Mouse (Mus musculus): ENCODE results near the gene Samd4b. TPM values are rescaled to one million over a fixed set of nuclear protein-coding genes. Genes with fewer than 3 reads are reported as not detected.

The Samd4b gene
- polyA plus RNA-seq, 1 experiment from 2014 or later: 36.0 TPM

GRCm38 (mm10) chr7:28444344-28444974 is 153.5 kb downstream of the Samd4b start:
- Histone ChIP-seq H3K9me3 (no peaks in the 10 kb centered on the region), H3K27me3 (replicated peaks; ENCODE audit: low read depth, poor library complexity, severe bottlenecking) (peaks cover 25% of the 10 kb centered on the region), H3K4me3 (no peak overlapping the region), H3K4me1 (peaks cover 8% of the 10 kb centered on the region), H3K27ac (replicated peaks) (no peak overlapping the region), H3K36me3 (replicated peaks) (no peaks in the 10 kb centered on the region)
- no peak for DNase-seq (ENCODE audit: low spot score)
- WGBS: 85% methylated on average over 13 of the region's 13 CpGs

GRCm38 (mm10) chr7:28442688-28443087 is 155.3 kb downstream of the Samd4b start:
- Histone ChIP-seq H3K36me3 (replicated peaks) (no peaks in the 10 kb centered on the region), H3K9me3 (no peaks in the 10 kb centered on the region), H3K4me1 (peaks cover 8% of the 10 kb centered on the region), H3K27me3 (replicated peaks; ENCODE audit: low read depth, poor library complexity, severe bottlenecking) (peaks cover 25% of the 10 kb centered on the region), H3K4me3 (no peak overlapping the region), H3K27ac (replicated peaks) (no peak overlapping the region)
- DNase-seq (ENCODE audit: low spot score): no peak
- 55% methylated on average over 4 of the region's 4 CpGs for WGBS

- Histone ChIP-seq H3K4me1 (peaks cover 6% of the 10 kb centered on the region; the same call in 1 of the 2 replicates), H3K9me3 (no peaks in the 10 kb centered on the region), H3K36me3 (replicated peaks) (no peaks in the 10 kb centered on the region), H3K27me3 (replicated peaks; ENCODE audit: low read depth, poor library complexity, severe bottlenecking) (peaks cover 17% of the 10 kb centered on the region), H3K4me3 (no peak overlapping the region), H3K27ac (replicated peaks) (no peak overlapping the region)
- DNase-seq (ENCODE audit: low spot score): no peak
- 87% methylated on average over 14 of the region's 14 CpGs for WGBS
Observed at GRCm38 (mm10) chr7:28441776-28442485, 156.0 kb downstream of the Samd4b start.

GRCm38 (mm10) chr7:28440739-28441138 is 157.2 kb downstream of the Samd4b start:
- H3K27ac ChIP-seq (replicated peaks): no peak overlapping the region
- H3K27me3 ChIP-seq (replicated peaks; ENCODE audit: low read depth, poor library complexity, severe bottlenecking): peaks cover 10% of the 10 kb centered on the region
- no peak for DNase-seq (ENCODE audit: low spot score)
- peaks cover 8% of the 10 kb centered on the region; the same call in 1 of the 2 replicates for H3K4me1 ChIP-seq
- no peak overlapping the region for H3K4me3 ChIP-seq
- H3K9me3 ChIP-seq: no peaks in the 10 kb centered on the region
- 52% methylated on average over 2 of the region's 2 CpGs for WGBS
- H3K36me3 ChIP-seq (replicated peaks): no peaks in the 10 kb centered on the region

GRCm38 (mm10) chr7:28438771-28439170 is 159.2 kb downstream of the Samd4b start:
- peaks cover 25% of the 10 kb centered on the region for H3K4me1 ChIP-seq
- 89% methylated on average over 2 of the region's 2 CpGs for WGBS
- H3K36me3 ChIP-seq (replicated peaks): no peaks in the 10 kb centered on the region
- H3K27me3 ChIP-seq (replicated peaks; ENCODE audit: low read depth, poor library complexity, severe bottlenecking): no peaks in the 10 kb centered on the region
- no peak overlapping the region for H3K4me3 ChIP-seq
- H3K9me3 ChIP-seq: no peaks in the 10 kb centered on the region
- no peak for DNase-seq (ENCODE audit: low spot score)
- no peak overlapping the region for H3K27ac ChIP-seq (replicated peaks)

- Histone ChIP-seq H3K27me3 (replicated peaks; ENCODE audit: low read depth, poor library complexity, severe bottlenecking) (no peaks in the 10 kb centered on the region), H3K27ac (replicated peaks) (no peak overlapping the region), H3K9me3 (no peaks in the 10 kb centered on the region), H3K4me1 (peaks cover 33% of the 10 kb centered on the region), H3K36me3 (replicated peaks) (peaks cover 8% of the 10 kb centered on the region), H3K4me3 (no peak overlapping the region)
- DNase-seq (ENCODE audit: low spot score): no peak
Observed at GRCm38 (mm10) chr7:28437964-28438363, 160.0 kb downstream of the Samd4b start.

- Histone ChIP-seq H3K27me3 (replicated peaks; ENCODE audit: low read depth, poor library complexity, severe bottlenecking) (no peaks in the 10 kb centered on the region), H3K4me3 (peak within 1 kb of the TSS; percentile 93), H3K27ac (replicated peaks) (peak within 1 kb of the TSS; percentile 90), H3K4me1 (peaks cover 35% of the 10 kb centered on the region), H3K9me3 (no peaks in the 10 kb centered on the region), H3K36me3 (replicated peaks) (peaks cover 17% of the 10 kb centered on the region)
- DNase-seq (ENCODE audit: low spot score): peak; percentile 81
- WGBS: 3% methylated on average over 16 of the region's 16 CpGs
Observed at GRCm38 (mm10) chr7:28436932-28437570, 160.9 kb downstream of the Samd4b start, which contains the start of gene Gmfg. Gene Gmfg (plus strand): TSS chr7:28437447.

- H3K4me3 ChIP-seq: peak overlapping the region; percentile 93
- under 1% methylated on average over 62 of the region's 64 CpGs for WGBS
Observed at GRCm38 (mm10) chr7:28436271-28436904, 161.6 kb downstream of the Samd4b start.

GRCm38 (mm10) chr7:28435660-28436259 is 162.2 kb downstream of the Samd4b start:
- no peak for DNase-seq (ENCODE audit: low spot score)
- Histone ChIP-seq H3K4me3 (peak overlapping the region; percentile 93), H3K36me3 (replicated peaks) (peaks cover 30% of the 10 kb centered on the region), H3K27ac (replicated peaks) (peak overlapping the region; percentile 90), H3K4me1 (peaks cover 35% of the 10 kb centered on the region), H3K27me3 (replicated peaks; ENCODE audit: low read depth, poor library complexity, severe bottlenecking) (no peaks in the 10 kb centered on the region), H3K9me3 (no peaks in the 10 kb centered on the region)
- WGBS: 8% methylated on average over 66 of the region's 70 CpGs

More at GRCm38 (mm10) chr7:28436271-28436904, 161.6 kb downstream of the Samd4b start:
- Histone ChIP-seq H3K4me1 (peaks cover 35% of the 10 kb centered on the region), H3K36me3 (replicated peaks) (peaks cover 23% of the 10 kb centered on the region), H3K27me3 (replicated peaks; ENCODE audit: low read depth, poor library complexity, severe bottlenecking) (no peaks in the 10 kb centered on the region), H3K27ac (replicated peaks) (peak overlapping the region; percentile 90), H3K9me3 (no peaks in the 10 kb centered on the region)
- DNase-seq (ENCODE audit: low spot score): peak; percentile 100

GRCm38 (mm10) chr7:28432252-28432651 is 165.7 kb downstream of the Samd4b start:
- Histone ChIP-seq H3K9me3 (no peaks in the 10 kb centered on the region), H3K4me3 (no peak overlapping the region), H3K36me3 (replicated peaks) (peaks cover 48% of the 10 kb centered on the region), H3K4me1 (peaks cover 32% of the 10 kb centered on the region), H3K27ac (replicated peaks) (no peak overlapping the region), H3K27me3 (replicated peaks; ENCODE audit: low read depth, poor library complexity, severe bottlenecking) (no peaks in the 10 kb centered on the region)
- 91% methylated on average over 2 of the region's 2 CpGs for WGBS
- DNase-seq (ENCODE audit: low spot score): no peak

- H3K36me3 ChIP-seq (replicated peaks): peaks cover 52% of the 10 kb centered on the region
Observed at GRCm38 (mm10) chr7:28430512-28430911, 167.4 kb downstream of the Samd4b start.

GRCm38 (mm10) chr7:28427738-28428137 is 170.2 kb downstream of the Samd4b start:
- H3K4me1 ChIP-seq: peaks cover under 1% of the 10 kb centered on the region; the same call in 1 of the 2 replicates
- peaks cover 64% of the 10 kb centered on the region for H3K36me3 ChIP-seq (replicated peaks)
- H3K27ac ChIP-seq (replicated peaks): no peak overlapping the region
- no peak overlapping the region for H3K4me3 ChIP-seq
- H3K27me3 ChIP-seq (replicated peaks; ENCODE audit: low read depth, poor library complexity, severe bottlenecking): no peaks in the 10 kb centered on the region
- no peak for DNase-seq (ENCODE audit: low spot score)
- no peaks in the 10 kb centered on the region for H3K9me3 ChIP-seq

More at GRCm38 (mm10) chr7:28430512-28430911, 167.4 kb downstream of the Samd4b start:
- Histone ChIP-seq H3K9me3 (no peaks in the 10 kb centered on the region), H3K27ac (replicated peaks) (no peak overlapping the region), H3K27me3 (replicated peaks; ENCODE audit: low read depth, poor library complexity, severe bottlenecking) (no peaks in the 10 kb centered on the region), H3K4me1 (peaks cover 26% of the 10 kb centered on the region), H3K4me3 (no peak overlapping the region)
- 85% methylated on average over 1 of the region's 1 CpGs for WGBS
- DNase-seq (ENCODE audit: low spot score): no peak
